8 mouse cellular contexts compared by ENCODE assay signal in the genomic region with DNA sequence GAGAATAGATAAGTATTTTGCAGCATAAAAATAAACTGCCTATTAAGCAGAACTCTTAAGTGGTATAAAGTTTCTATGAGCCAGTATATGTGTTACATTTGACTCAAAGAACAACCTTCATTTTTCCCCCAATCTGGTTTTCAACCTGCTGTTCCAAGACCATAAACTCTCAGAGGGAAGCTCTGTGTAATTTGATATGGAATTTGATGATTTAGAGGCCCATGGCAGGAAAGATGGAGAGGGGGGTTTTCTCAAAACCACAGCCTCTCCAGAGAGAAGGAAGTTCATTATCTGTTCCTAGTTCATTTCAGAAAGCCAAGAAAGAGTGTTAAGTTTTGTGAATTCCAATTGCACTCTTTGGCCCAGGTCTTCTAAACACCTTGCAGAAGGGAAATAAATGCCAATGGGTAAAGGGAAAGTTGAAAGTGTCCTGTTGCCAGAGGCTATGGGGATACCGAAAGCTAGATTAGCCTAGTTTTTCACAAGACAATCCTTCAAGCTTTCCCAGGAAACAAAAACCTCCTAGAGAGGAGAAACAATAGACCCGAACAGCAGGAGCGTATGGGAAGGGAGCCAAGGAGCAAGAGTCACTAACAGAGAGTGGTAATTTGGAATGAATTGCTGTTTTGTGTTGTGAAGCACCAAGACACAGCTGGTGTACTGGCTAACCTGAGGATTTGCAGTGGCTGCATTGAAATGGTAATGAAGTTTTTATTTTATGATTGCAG.
A peak's percentile ranks its signal among the peaks of the same experiment; 100 is the strongest.
DNase-seq lines count a peak whose midpoint lies in the region; ATAC-seq and TF ChIP-seq lines count a peak whose summit lies in the region.

No protein-coding gene starts in this region.

- no peak for TF ChIP-seq POLR2A in MEL (IDR thresholded peaks at IDR 0.05; ENCODE audit: control insufficient read depth in 1 of 2, insufficient read depth in 1 of 2, low read depth in 1 of 2, low read length in 2 of 2, poor library complexity in 1 of 2)
- TF ChIP-seq POLR2A in limb, embryonic 14.5 days (IDR thresholded peaks at IDR 0.05; ENCODE audit: borderline replicate concordance, extremely low read depth, insufficient read depth, insufficient read length): no peak

- no peaks in the 10 kb centered on the region for H3K9me3 ChIP-seq in MEL (replicated peaks; ENCODE audit: insufficient read depth, low read length)
- no peaks in the 10 kb centered on the region for H3K9me3 ChIP-seq in forebrain, embryonic 14.5 days (replicated peaks; ENCODE audit: control insufficient read depth, low read length)
- no peaks in the 10 kb centered on the region for H3K9me3 ChIP-seq in limb, embryonic 14.5 days (ENCODE audit: control insufficient read depth, low read length)

- WGBS in forebrain, embryonic 14.5 days: 0% methylated on average over 3 of the region's 3 CpGs
- 15% methylated on average over 3 of the region's 3 CpGs for WGBS in limb, embryonic 14.5 days

- H3K27ac ChIP-seq in MEL (ENCODE audit: control insufficient read depth, low read depth, low read length): no peak overlapping the region
- H3K27ac ChIP-seq in forebrain, embryonic 14.5 days (ENCODE audit: low read depth, low read length): no peak overlapping the region
- no peak overlapping the region for H3K27ac ChIP-seq in limb, embryonic 14.5 days (replicated peaks; ENCODE audit: low read depth, low read length)

- no peak overlapping the region for H3K9ac ChIP-seq in MEL (ENCODE audit: control insufficient read depth, low read depth, low read length, poor library complexity, severe bottlenecking)
- no peak overlapping the region for H3K9ac ChIP-seq in forebrain, embryonic 14.5 days (ENCODE audit: low read length)
- no peak overlapping the region for H3K9ac ChIP-seq in limb, embryonic 14.5 days (ENCODE audit: low read depth, low read length, severe bottlenecking)

- no peaks in the 10 kb centered on the region for H3K79me2 ChIP-seq in MEL (ENCODE audit: control insufficient read depth, insufficient read depth, low read length, poor library complexity)

- DNase-seq in frontal cortex, postnatal 10 days (ENCODE audit: low spot score in 2 of 2): no peak
- peak; percentile 57 for DNase-seq in MEL (ENCODE audit: low read depth, low spot score)
- DNase-seq in forebrain, embryonic 14.5 days (ENCODE audit: low spot score): peak; percentile 78
- DNase-seq in limb, embryonic 14.5 days (ENCODE audit: low spot score): peak; percentile 77
- DNase-seq in T-cell, adult 2 months (ENCODE audit: low spot score): no peak
- DNase-seq in ovary, postnatal 14 days (ENCODE audit: low spot score): no peak
- no peak for DNase-seq in spleen, postnatal 10 days (ENCODE audit: low spot score in 2 of 2)

- peak; percentile 59; the same call in 1 of the 2 replicates for ATAC-seq in frontal cortex, adult (ENCODE audit: low TSS enrichment)
- ATAC-seq in forebrain, embryonic 14.5 days: peak; percentile 83
- peak; percentile 71; the same call in 1 of the 2 replicates for ATAC-seq in limb, embryonic 14.5 days (ENCODE audit: low FRiP score, low read depth)

- TF ChIP-seq RAD21 in MEL (IDR thresholded peaks at IDR 0.05; ENCODE audit: low read depth, low read length): no peak

- peak; percentile 28 to 57; a peak in 3 of 4 replicates for TF ChIP-seq EP300 in MEL (IDR thresholded peaks at IDR 0.05; ENCODE audit: low read depth in 1 of 2, low read length in 2 of 2)

- H3K4me3 ChIP-seq in MEL (ENCODE audit: control insufficient read depth in 1 of 2, insufficient read depth in 1 of 2, low read depth in 2 of 2, low read length in 2 of 2): no peak overlapping the region
- H3K4me3 ChIP-seq in forebrain, embryonic 14.5 days (ENCODE audit: low read depth, low read length): no peak overlapping the region
- no peak overlapping the region for H3K4me3 ChIP-seq in limb, embryonic 14.5 days (replicated peaks; ENCODE audit: low read length)

- H3K27me3 ChIP-seq in MEL (ENCODE audit: control insufficient read depth in 1 of 2, insufficient read depth in 2 of 2, low read length in 2 of 2): no peaks in the 10 kb centered on the region
- no peaks in the 10 kb centered on the region for H3K27me3 ChIP-seq in forebrain, embryonic 14.5 days (replicated peaks; ENCODE audit: control insufficient read depth, insufficient read depth, low read length)
- no peaks in the 10 kb centered on the region; the same call in 1 of the 2 replicates for H3K27me3 ChIP-seq in limb, embryonic 14.5 days (ENCODE audit: control insufficient read depth, insufficient read depth, low read length)

- H3K36me3 ChIP-seq in MEL (ENCODE audit: control insufficient read depth in 1 of 2, insufficient read depth in 2 of 2, low read length in 2 of 2): peaks cover 0 to 25% of the 10 kb centered on the region in 2 experiments; a peak in 2 of 4 replicates
- H3K36me3 ChIP-seq in forebrain, embryonic 14.5 days (ENCODE audit: control insufficient read depth, insufficient read depth, low read length): no peaks in the 10 kb centered on the region
- H3K36me3 ChIP-seq in limb, embryonic 14.5 days (ENCODE audit: control insufficient read depth, insufficient read depth, low read length): no peaks in the 10 kb centered on the region

- no peak overlapping the region for H3K4me2 ChIP-seq in forebrain, embryonic 14.5 days (ENCODE audit: low read length)
- no peak overlapping the region for H3K4me2 ChIP-seq in limb, embryonic 14.5 days (replicated peaks; ENCODE audit: low read depth, low read length, severe bottlenecking)

- H3K4me1 ChIP-seq in MEL (ENCODE audit: control insufficient read depth in 1 of 2, insufficient read depth in 2 of 2, low read length in 2 of 2): peaks cover 7 to 21% of the 10 kb centered on the region in 2 experiments
- no peaks in the 10 kb centered on the region; the same call in 1 of the 2 replicates for H3K4me1 ChIP-seq in forebrain, embryonic 14.5 days (ENCODE audit: control insufficient read depth, insufficient read depth, low read length)
- H3K4me1 ChIP-seq in limb, embryonic 14.5 days (ENCODE audit: control insufficient read depth, insufficient read depth, low read length): peaks cover 22% of the 10 kb centered on the region; the same call in 1 of the 2 replicates

- no peak for TF ChIP-seq CTCF in MEL (IDR thresholded peaks at IDR 0.05 in 2 of 3, conservative IDR thresholded peaks at IDR 0.05 in 1 of 3; ENCODE audit: control insufficient read depth in 1 of 3, insufficient read depth in 1 of 3, low read depth in 2 of 3, low read length in 3 of 3, poor library complexity in 1 of 3, severe bottlenecking in 1 of 3)

TF ChIP-seq in MEL, 35 proteins besides CTCF, POLR2A, EP300 and RAD21:
- TF ChIP-seq ELF1 (IDR thresholded peaks at IDR 0.05; ENCODE audit: low read depth, low read length) (no peak), ZC3H11A (IDR thresholded peaks at IDR 0.05; ENCODE audit: low read depth, low read length) (no peak), SMC3 (IDR thresholded peaks at IDR 0.05; ENCODE audit: low read depth, low read length) (no peak), CHD1 (IDR thresholded peaks at IDR 0.05; ENCODE audit: low read depth, low read length) (no peak), TCF12 (IDR thresholded peaks at IDR 0.05; ENCODE audit: low read depth, low read length) (0 out of 2 replicates have a peak, but pooled peaks have one; percentile 22), USF1 (IDR thresholded peaks at IDR 0.05; ENCODE audit: low read depth, low read length) (no peak), MYC (IDR thresholded peaks at IDR 0.05; ENCODE audit: low read depth, low read length) (no peak), MYB (IDR thresholded peaks at IDR 0.05; ENCODE audit: low read depth, low read length) (no peak), SIN3A (IDR thresholded peaks at IDR 0.05; ENCODE audit: low read length) (peak; percentile 16; the same call in 1 of the 2 replicates), NELFE (IDR thresholded peaks at IDR 0.05; ENCODE audit: low read depth, low read length) (no peak), BHLHE40 (IDR thresholded peaks at IDR 0.05; ENCODE audit: borderline replicate concordance, low read depth, low read length) (no peak), MAZ (IDR thresholded peaks at IDR 0.05; ENCODE audit: low read depth, low read length) (no peak), ETS1 (IDR thresholded peaks at IDR 0.05; ENCODE audit: low read depth, low read length) (no peak), HCFC1 (IDR thresholded peaks at IDR 0.05; ENCODE audit: low read depth, low read length) (no peak), MXI1 (IDR thresholded peaks at IDR 0.05; ENCODE audit: low read depth, low read length) (no peak), CHD2 (IDR thresholded peaks at IDR 0.05; ENCODE audit: low read length) (no peak), MEF2A (IDR thresholded peaks at IDR 0.05; ENCODE audit: extremely low read depth, insufficient replicate concordance, low read depth, low read length, poor library complexity, severe bottlenecking) (no peak), RCOR1 (IDR thresholded peaks at IDR 0.05; ENCODE audit: low read depth, low read length) (0 out of 2 replicates have a peak, but pooled peaks have one; percentile 36), POLR2AphosphoS2 (IDR thresholded peaks at IDR 0.05; ENCODE audit: low read length) (no peak), KAT2A (conservative IDR thresholded peaks at IDR 0.05; ENCODE audit: low read depth, low read length) (no peak), TAL1 (IDR thresholded peaks at IDR 0.05; ENCODE audit: low read length) (0 out of 2 replicates have a peak, but pooled peaks have one; percentile 7), UBTF (IDR thresholded peaks at IDR 0.05; ENCODE audit: borderline replicate concordance, insufficient read depth, low read depth, low read length) (no peak), ZKSCAN1 (IDR thresholded peaks at IDR 0.05; ENCODE audit: low read depth, low read length) (no peak), GATA1 (IDR thresholded peaks at IDR 0.05; ENCODE audit: low read depth, low read length) (peak; percentile 31; the same call in 1 of the 2 replicates)

Comparison
In these comparisons a context has a peak if more than half of its experiments do, and no peak if none do; other contexts are left out.
1. DNase-seq: peak in MEL (single experiment), forebrain, embryonic 14.5 days (single experiment) and limb, embryonic 14.5 days (single experiment); none in frontal cortex, postnatal 10 days (0 of 2), T-cell, adult 2 months (single experiment), ovary, postnatal 14 days (single experiment) and spleen, postnatal 10 days (0 of 2).
2. Peak in every context shown above with its lines, with median percentiles within 50 percentile points of each other: ATAC-seq.